Mouse (Mus musculus) testis, adult 2 months (tissue): ENCODE data around the gene Ltb.

Experiments
- CTCF ChIP-seq: fragments of 200-500 bp; IDR thresholded peaks from 2 replicates; pipeline ENCODE4 v1.5.1; 2012; ENCODE audit warnings: low read depth, mild to moderate bottlenecking, inconsistent platforms, low read length, moderate library complexity; ENCODE audit not compliant: control insufficient read depth, insufficient read depth, insufficient replicate concordance
- POLR2A ChIP-seq: fragments of 200-500 bp; IDR thresholded peaks from 2 replicates; pipeline ENCODE4 v1.6.1; 2012; ENCODE audit warnings: low read depth, mild to moderate bottlenecking, inconsistent platforms, low read length, moderate library complexity; ENCODE audit not compliant: control insufficient read depth

- no peak for TF ChIP-seq POLR2A
- TF ChIP-seq CTCF, result no peak
Observed at GRCm38 (mm10) chr17:35240384-35241304, 46.4 kb downstream of the Ltb start.
